Mouse (Mus musculus) lung, adult 2 months (tissue): Measurements from ENCODE around the gene Siglec1.

Experiments used
- CTCF ChIP-seq: fragments of 200-500 bp; IDR thresholded peaks from 2 replicates; pipeline ENCODE4 v1.5.1; 2011; ENCODE audit warnings: mild to moderate bottlenecking, low read length, control low read depth; ENCODE audit not compliant: insufficient read depth
- POLR2A ChIP-seq: fragments of 200-500 bp; IDR thresholded peaks from 2 replicates; pipeline ENCODE4 v1.6.1; 2011; ENCODE audit warnings: low read depth, mild to moderate bottlenecking, control low read depth, low read length, borderline replicate concordance; ENCODE audit errors: extremely low read depth

- TF ChIP-seq CTCF (no peak), POLR2A (no peak)
Measured at GRCm38 (mm10) chr2:131058672-131059071, 27.9 kb downstream of the Siglec1 start.
